Mouse (Mus musculus) liver, postnatal 0 days (tissue): ENCODE results near the gene S100a10. TPM values are rescaled to one million over a fixed set of nuclear protein-coding genes. Genes with fewer than 3 reads are reported as not detected.

Experiments
- ATAC-seq: fragments of 200-750 bp; cut with Nextera tagmentation; 2 replicates; pipeline ENCODE4 v1.8.0; 2017; ENCODE audit warnings: mild to moderate bottlenecking, moderate library complexity
- DNase-seq: peaks from one replicate; pipeline ENCODE4 v3.0.0-alpha.2; 2016
- H3K27ac ChIP-seq: fragments of 300-500 bp; sonication (generic); 2 replicates; pipeline ENCODE4 v1.5.1; 2014; ENCODE audit warnings: antibody characterized with exemption, moderate library complexity, mild to moderate bottlenecking, low read depth
- H3K27me3 ChIP-seq: fragments of 300-500 bp; sonication (generic); 2 replicates; pipeline ENCODE4 v1.6.1; 2014; ENCODE audit warnings: low read length, control low read depth, mixed read lengths; ENCODE audit not compliant: insufficient read depth
- H3K36me3 ChIP-seq: fragments of 300-500 bp; sonication (generic); replicated peaks from 2 replicates; pipeline ENCODE4 v1.6.1; 2014; ENCODE audit warnings: mild to moderate bottlenecking, control low read depth, low read length, moderate library complexity, mixed read lengths; ENCODE audit not compliant: insufficient read depth
- H3K4me1 ChIP-seq: fragments of 300-500 bp; sonication (generic); 2 replicates; pipeline ENCODE4 v1.6.1; 2014; ENCODE audit warnings: antibody characterized with exemption, mild to moderate bottlenecking, control low read depth; ENCODE audit not compliant: insufficient read depth
- H3K4me2 ChIP-seq: fragments of 300-500 bp; sonication (generic); 2 replicates; pipeline ENCODE4 v1.6.1; 2014; ENCODE audit warnings: low read depth, mild to moderate bottlenecking, low read length, moderate library complexity, mixed read lengths
- H3K4me3 ChIP-seq: fragments of 300-500 bp; sonication (generic); 2 replicates; pipeline ENCODE4 v1.5.1; 2014; ENCODE audit warnings: low read depth, low read length
- H3K9ac ChIP-seq: fragments of 300-500 bp; sonication (generic); replicated peaks from 2 replicates; pipeline ENCODE4 v1.6.1; 2014; ENCODE audit warnings: mild to moderate bottlenecking, moderate library complexity
- H3K9me3 ChIP-seq: fragments of 300-500 bp; sonication (generic); 2 replicates; pipeline ENCODE4 v1.6.1; 2016; ENCODE audit warnings: mild to moderate bottlenecking, control low read depth, low read length, mixed read lengths
- CTCF ChIP-seq: sonication (generic); IDR thresholded peaks from 2 replicates; pipeline ENCODE4 v1.5.1; 2016; ENCODE audit warnings: antibody characterized with exemption, low read depth
- EP300 ChIP-seq: IDR thresholded peaks from 2 replicates; pipeline ENCODE4 v1.6.1; 2016; ENCODE audit warnings: antibody characterized with exemption, low read depth, mild to moderate bottlenecking
- WGBS: fragments of 180-500 bp; shearing (Covaris S2); extraction: QIAGEN DNeasy Blood & Tissue Kit; methylation state at CpG from one replicate; pipeline ENCODE4 v1.1.7; 2014; ENCODE audit not compliant: insufficient replicate concordance; 5-methylcytosine and 5-hydroxymethylcytosine counted together
- polyA plus RNA-seq: library from polyadenylated mRNA; unstranded; fragments of >200 nt; fragmentation: Nextera tagmentation; extraction: Ambion mirVana; gene quantifications from 2 replicates; pipeline ENCODE4 v1.2.1, GENCODE M21; 2015

S100a10 gene
- polyA plus RNA-seq, 1 experiment from 2014 or later, result 75.4 TPM

- Histone ChIP-seq H3K27ac (no peak overlapping the region), H3K9me3 (no peaks in the 10 kb centered on the region), H3K4me2 (no peak overlapping the region), H3K9ac (no peak overlapping the region), H3K4me3 (no peak overlapping the region), H3K4me1 (peaks cover 23% of the 10 kb centered on the region), H3K36me3 (peaks cover 13% of the 10 kb centered on the region), H3K27me3 (no peaks in the 10 kb centered on the region)
- ATAC-seq (no peak), DNase-seq (no peak)
- WGBS, result 62% methylated on average over 4 of the region's 4 CpGs
- no peak for TF ChIP-seq CTCF
- no peak for TF ChIP-seq EP300
Measured at GRCm38 (mm10) chr3:93557471-93557870, 2.6 kb downstream of the S100a10 start.

DNA sequence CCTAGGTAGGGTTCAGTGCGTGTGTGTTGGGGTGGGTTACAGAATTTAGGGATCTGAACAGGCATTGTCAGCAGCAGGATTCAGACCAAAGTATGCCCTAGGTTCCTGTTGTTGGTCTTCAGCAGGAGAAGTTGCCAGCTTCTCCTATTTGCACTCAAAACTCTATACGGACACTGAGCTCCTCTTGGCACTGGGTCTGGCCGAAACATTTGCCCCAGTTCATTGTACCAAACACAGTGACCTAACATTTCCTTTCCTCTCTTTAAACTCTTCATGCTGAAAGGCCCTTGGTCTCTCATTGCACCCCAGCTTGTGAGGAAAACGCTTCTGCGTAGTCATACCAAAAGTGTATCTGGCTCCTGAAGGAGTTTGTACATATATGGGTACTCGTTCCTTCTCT lies 5.1 kb downstream of the S100a10 start:
- ATAC-seq (no peak), DNase-seq (no peak)
- H3K36me3 ChIP-seq, result peaks cover 13% of the 10 kb centered on the region
- 79% methylated on average over 6 of the region's 6 CpGs for WGBS
- H3K9me3 ChIP-seq, result no peaks in the 10 kb centered on the region
- TF ChIP-seq CTCF (no peak), EP300 (no peak)
- no peak overlapping the region for H3K4me2 ChIP-seq
- no peaks in the 10 kb centered on the region for H3K27me3 ChIP-seq
- no peak overlapping the region for H3K9ac ChIP-seq
- 0 out of 2 replicates have a peak, but pooled peaks cover 6% of the 10 kb centered on the region for H3K4me1 ChIP-seq
- no peak overlapping the region for H3K4me3 ChIP-seq
- no peak overlapping the region for H3K27ac ChIP-seq

- ATAC-seq (no peak), DNase-seq (no peak)
- no peak overlapping the region for H3K27ac ChIP-seq
- TF ChIP-seq CTCF (no peak), EP300 (no peak)
- peaks cover 13% of the 10 kb centered on the region for H3K36me3 ChIP-seq
- H3K4me2 ChIP-seq, result no peak overlapping the region
- no peak overlapping the region for H3K9ac ChIP-seq
- H3K4me3 ChIP-seq, result no peak overlapping the region
- H3K9me3 ChIP-seq, result no peaks in the 10 kb centered on the region
- 75% methylated on average over 2 of the region's 2 CpGs for WGBS
- H3K4me1 ChIP-seq, result no peaks in the 10 kb centered on the region
- no peaks in the 10 kb centered on the region for H3K27me3 ChIP-seq
Measured at GRCm38 (mm10) chr3:93562372-93562771, 7.5 kb downstream of the S100a10 start.

- Histone ChIP-seq H3K9me3 (no peaks in the 10 kb centered on the region), H3K4me1 (no peaks in the 10 kb centered on the region), H3K36me3 (peaks cover 13% of the 10 kb centered on the region), H3K27ac (no peak overlapping the region), H3K4me3 (no peak overlapping the region), H3K4me2 (no peak overlapping the region), H3K27me3 (no peaks in the 10 kb centered on the region), H3K9ac (no peak overlapping the region)
- WGBS, result 80% methylated on average over 4 of the region's 4 CpGs
- ATAC-seq (no peak), DNase-seq (no peak)
- no peak for TF ChIP-seq EP300
- no peak for TF ChIP-seq CTCF
Measured at GRCm38 (mm10) chr3:93563216-93563615, 8.3 kb downstream of the S100a10 start.

DNA sequence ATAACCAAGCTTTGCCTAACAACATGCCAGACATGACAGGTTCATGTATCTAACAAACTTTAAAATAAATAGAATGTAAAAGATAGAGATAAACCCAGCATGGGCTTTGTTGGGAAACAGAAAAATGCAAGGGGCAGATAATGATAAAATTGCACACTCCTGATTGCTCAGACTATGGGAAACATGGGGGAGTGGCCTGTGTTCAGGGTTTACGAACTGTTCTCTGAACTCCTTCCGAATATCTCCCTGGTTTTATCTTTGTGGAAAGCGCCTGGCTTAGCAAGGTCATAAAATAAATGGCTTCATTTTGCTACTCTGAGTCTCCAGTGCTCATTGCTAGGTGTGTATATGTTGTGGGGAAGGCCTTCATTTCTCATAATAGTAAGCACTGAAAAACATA lies 12.0 kb downstream of the S100a10 start:
- Histone ChIP-seq H3K4me3 (no peak overlapping the region), H3K36me3 (peaks cover 2% of the 10 kb centered on the region), H3K9me3 (no peaks in the 10 kb centered on the region), H3K27me3 (no peaks in the 10 kb centered on the region), H3K4me1 (no peaks in the 10 kb centered on the region), H3K27ac (no peak overlapping the region), H3K4me2 (no peak overlapping the region), H3K9ac (no peak overlapping the region)
- WGBS, result 52% methylated on average over 3 of the region's 3 CpGs
- ATAC-seq (no peak), DNase-seq (no peak)
- TF ChIP-seq EP300 (no peak), CTCF (no peak)

DNA sequence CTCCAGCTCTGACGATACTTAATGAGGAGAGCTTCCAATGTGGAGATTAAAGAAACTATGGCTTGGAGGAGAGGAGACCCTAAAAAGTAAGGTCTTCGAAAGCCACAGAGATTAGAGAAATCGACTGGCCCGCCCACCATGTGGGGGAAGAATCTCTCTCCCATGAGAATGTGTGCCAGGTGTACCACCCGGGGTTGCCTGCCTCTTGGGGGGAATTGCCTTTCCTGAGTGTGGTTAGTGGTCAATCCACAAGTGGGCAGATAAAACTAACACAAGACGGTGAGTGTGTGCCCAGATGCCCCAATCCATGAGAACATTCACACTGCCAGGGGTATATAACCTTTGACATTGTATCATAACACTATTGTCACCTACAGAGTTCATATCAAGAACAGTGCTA lies 12.8 kb downstream of the S100a10 start:
- no peak overlapping the region for H3K9ac ChIP-seq
- WGBS, result 60% methylated on average over 6 of the region's 6 CpGs
- H3K27ac ChIP-seq, result no peak overlapping the region
- TF ChIP-seq EP300 (no peak), CTCF (no peak)
- DNase-seq, result no peak
- H3K4me3 ChIP-seq, result no peak overlapping the region
- no peaks in the 10 kb centered on the region for H3K27me3 ChIP-seq
- H3K9me3 ChIP-seq, result no peaks in the 10 kb centered on the region
- H3K4me2 ChIP-seq, result no peak overlapping the region
- no peaks in the 10 kb centered on the region for H3K4me1 ChIP-seq
- H3K36me3 ChIP-seq, result no peaks in the 10 kb centered on the region; the same call in 1 of the 2 replicates
- no peak for ATAC-seq

GRCm38 (mm10) chr3:93568428-93569040 lies 13.7 kb downstream of the S100a10 start:
- no peak for DNase-seq
- Histone ChIP-seq H3K36me3 (no peaks in the 10 kb centered on the region; the same call in 1 of the 2 replicates), H3K27me3 (no peaks in the 10 kb centered on the region), H3K9me3 (no peaks in the 10 kb centered on the region), H3K9ac (no peak overlapping the region), H3K4me1 (no peaks in the 10 kb centered on the region), H3K27ac (no peak overlapping the region), H3K4me3 (no peak overlapping the region), H3K4me2 (no peak overlapping the region)
- ATAC-seq, result no peak
- TF ChIP-seq EP300 (no peak), CTCF (no peak)
- WGBS, result 59% methylated on average over 7 of the region's 7 CpGs
